Comparison of ENCODE assay signal across 9 mouse cellular contexts in genomic region chr10:42631754-42632452, GRCm38 (mm10). TPM values are rescaled to one million over a fixed set of nuclear protein-coding genes. Genes with fewer than 3 reads are reported as not detected.
DNase-seq lines count a peak whose midpoint lies in the region; ATAC-seq lines count a peak whose summit lies in the region.
"Had no signal": no experiment of that assay in that cellular context is flagged by ENCODE, and none has a peak within 500 bp of the region (broad histone marks: within the 10 kb centered on the region; RNA-seq: fewer than 3 reads in every experiment).

No protein-coding gene starts in this region.

- peaks cover 7% of the 10 kb centered on the region for H3K9me3 ChIP-seq in megakaryocyte, embryonic 14.5 days
- H3K9me3 ChIP-seq in limb, embryonic 13.5 days: no peaks in the 10 kb centered on the region
- no peaks in the 10 kb centered on the region for H3K9me3 ChIP-seq in stomach, embryonic 15.5 days

- no peak overlapping the region for H3K27ac ChIP-seq in limb, embryonic 13.5 days
- H3K27ac ChIP-seq in stomach, embryonic 15.5 days: no peak overlapping the region

- H3K4me2 ChIP-seq in limb, embryonic 13.5 days (replicated peaks): peak overlapping the region; percentile 33
- peak overlapping the region; percentile 63 for H3K4me2 ChIP-seq in stomach, embryonic 15.5 days

- peaks cover 60% of the 10 kb centered on the region for H3K4me1 ChIP-seq in megakaryocyte, embryonic 14.5 days
- peaks cover 35% of the 10 kb centered on the region for H3K4me1 ChIP-seq in limb, embryonic 13.5 days
- H3K4me1 ChIP-seq in stomach, embryonic 15.5 days: peaks cover 28% of the 10 kb centered on the region

- peak; percentile 17 for DNase-seq in CD4-positive, CD25-positive, alpha-beta regulatory T cell, adult 2 months (ENCODE audit: low read depth, low spot score)
- DNase-seq in left cerebral cortex, adult 8-10 months (ENCODE audit: low spot score in 2 of 2): no peak

- peaks cover 98% of the 10 kb centered on the region for H3K27me3 ChIP-seq in megakaryocyte, embryonic 14.5 days (replicated peaks)
- H3K27me3 ChIP-seq in limb, embryonic 13.5 days: peaks cover 100% of the 10 kb centered on the region
- H3K27me3 ChIP-seq in stomach, embryonic 15.5 days (replicated peaks): peaks cover 95% of the 10 kb centered on the region

- H3K36me3 ChIP-seq in megakaryocyte, embryonic 14.5 days (replicated peaks; ENCODE audit: low read length): no peaks in the 10 kb centered on the region
- no peaks in the 10 kb centered on the region for H3K36me3 ChIP-seq in limb, embryonic 13.5 days
- H3K36me3 ChIP-seq in stomach, embryonic 15.5 days: no peaks in the 10 kb centered on the region

- no peak for ATAC-seq in CD4-positive, CD25-positive, alpha-beta regulatory T cell, adult 4 months
- no peak for ATAC-seq in megakaryocyte, adult 5-6 weeks (ENCODE audit: poor library complexity, severe bottlenecking)
- ATAC-seq in limb, embryonic 13.5 days (ENCODE audit: low FRiP score, low read depth): no peak
- ATAC-seq in stomach, embryonic 15.5 days (ENCODE audit: insufficient read depth, low FRiP score, low read depth): no peak
- no peak for ATAC-seq in granulocyte monocyte progenitor cell, adult 5-6 weeks (replicated peaks; ENCODE audit: poor library complexity, severe bottlenecking)

- H3K9ac ChIP-seq in limb, embryonic 13.5 days: no peak overlapping the region
- no peak overlapping the region for H3K9ac ChIP-seq in stomach, embryonic 15.5 days

- peak overlapping the region; percentile 93 for H3K4me3 ChIP-seq in megakaryocyte, embryonic 14.5 days (replicated peaks)
- peak overlapping the region; percentile 37; the same call in 1 of the 2 replicates for H3K4me3 ChIP-seq in limb, embryonic 13.5 days
- peak overlapping the region; percentile 37 for H3K4me3 ChIP-seq in stomach, embryonic 15.5 days (replicated peaks)

- WGBS in limb, embryonic 13.5 days: 2% methylated on average over 41 of the region's 42 CpGs
- WGBS in stomach, embryonic 15.5 days: 1% methylated on average over 42 of the region's 42 CpGs

RNA-seq across cellular contexts. Expression of gene Ostm1, which starts 48.3 kb away (rescaled TPM):
- 10 to 100 TPM; 39.9 TPM for polyA plus RNA-seq in CD4-positive, CD25-positive, alpha-beta regulatory T cell, adult 4 months (2017; shearing (Covaris generic))
- 7.5 and 13.0 TPM in 2 replicates for polyA plus RNA-seq in megakaryocyte, embryonic 14.5 days (2012; ENCODE audit: insufficient read depth, low replicate concordance)
- total RNA-seq in megakaryocyte, adult 5-6 weeks (2015): 63.0 and 70.6 TPM in 2 replicates
- 80.5 and 83.1 TPM in 2 replicates for total RNA-seq in megakaryocyte, adult 5-6 weeks (2017)
- 7.3 and 7.6 TPM in 2 replicates for polyA plus RNA-seq in limb, embryonic 13.5 days (2015; fragmentation: Nextera tagmentation; extraction: Ambion mirVana)
- polyA plus RNA-seq in stomach, embryonic 15.5 days (2015; fragmentation: Nextera tagmentation; extraction: Ambion mirVana): 13.0 and 13.2 TPM in 2 replicates
- 10 to 100 TPM; 45.8 to 51.5 (median 48.4) TPM for total RNA-seq in left cerebral cortex, adult 8-10 months (2022)
- 28.9 and 33.4 TPM in 2 replicates for total RNA-seq in granulocyte monocyte progenitor cell, adult 5-6 weeks (2014; fragmentation: Nextera tagmentation)
- 47.2 and 48.5 TPM in 2 replicates for total RNA-seq in granulocyte monocyte progenitor cell, adult 5-6 weeks (2017)

RNA-seq across cellular contexts. Expression of gene Nr2e1, which starts 48.5 kb away (rescaled TPM):
- polyA plus RNA-seq in CD4-positive, CD25-positive, alpha-beta regulatory T cell, adult 4 months (2017; shearing (Covaris generic)): not detected
- polyA plus RNA-seq in megakaryocyte, embryonic 14.5 days (2012; ENCODE audit: insufficient read depth, low replicate concordance): not detected in 2 replicates
- total RNA-seq in megakaryocyte, adult 5-6 weeks (2015): not detected in 2 replicates
- total RNA-seq in megakaryocyte, adult 5-6 weeks (2017): not detected in 2 replicates
- 0.18 TPM in 1 of 2 replicates, not detected in the other for polyA plus RNA-seq in limb, embryonic 13.5 days (2015; fragmentation: Nextera tagmentation; extraction: Ambion mirVana)
- polyA plus RNA-seq in stomach, embryonic 15.5 days (2015; fragmentation: Nextera tagmentation; extraction: Ambion mirVana): 0.14 TPM in 1 of 2 replicates, not detected in the other
- total RNA-seq in left cerebral cortex, adult 8-10 months (2022): 10 to 100 TPM; 10.3 to 15.6 (median 12.2) TPM
- not detected in 2 replicates for total RNA-seq in granulocyte monocyte progenitor cell, adult 5-6 weeks (2014; fragmentation: Nextera tagmentation)
- not detected in 2 replicates for total RNA-seq in granulocyte monocyte progenitor cell, adult 5-6 weeks (2017)
- total RNA-seq: liver, adult 2 months had no signal
- polyA plus RNA-seq: liver, adult 2 months had no signal

Comparison
In these comparisons a context has a peak if more than half of its experiments do, and no peak if none do; other contexts are left out.
1. H3K4me3 ChIP-seq: peak in every context shown above with its lines; median percentile 93 in megakaryocyte, embryonic 14.5 days; 37 in limb, embryonic 13.5 days; 37 in stomach, embryonic 15.5 days.